Mouse (Mus musculus): ENCODE data around the gene Cd44.

The Cd44 gene

DNA sequence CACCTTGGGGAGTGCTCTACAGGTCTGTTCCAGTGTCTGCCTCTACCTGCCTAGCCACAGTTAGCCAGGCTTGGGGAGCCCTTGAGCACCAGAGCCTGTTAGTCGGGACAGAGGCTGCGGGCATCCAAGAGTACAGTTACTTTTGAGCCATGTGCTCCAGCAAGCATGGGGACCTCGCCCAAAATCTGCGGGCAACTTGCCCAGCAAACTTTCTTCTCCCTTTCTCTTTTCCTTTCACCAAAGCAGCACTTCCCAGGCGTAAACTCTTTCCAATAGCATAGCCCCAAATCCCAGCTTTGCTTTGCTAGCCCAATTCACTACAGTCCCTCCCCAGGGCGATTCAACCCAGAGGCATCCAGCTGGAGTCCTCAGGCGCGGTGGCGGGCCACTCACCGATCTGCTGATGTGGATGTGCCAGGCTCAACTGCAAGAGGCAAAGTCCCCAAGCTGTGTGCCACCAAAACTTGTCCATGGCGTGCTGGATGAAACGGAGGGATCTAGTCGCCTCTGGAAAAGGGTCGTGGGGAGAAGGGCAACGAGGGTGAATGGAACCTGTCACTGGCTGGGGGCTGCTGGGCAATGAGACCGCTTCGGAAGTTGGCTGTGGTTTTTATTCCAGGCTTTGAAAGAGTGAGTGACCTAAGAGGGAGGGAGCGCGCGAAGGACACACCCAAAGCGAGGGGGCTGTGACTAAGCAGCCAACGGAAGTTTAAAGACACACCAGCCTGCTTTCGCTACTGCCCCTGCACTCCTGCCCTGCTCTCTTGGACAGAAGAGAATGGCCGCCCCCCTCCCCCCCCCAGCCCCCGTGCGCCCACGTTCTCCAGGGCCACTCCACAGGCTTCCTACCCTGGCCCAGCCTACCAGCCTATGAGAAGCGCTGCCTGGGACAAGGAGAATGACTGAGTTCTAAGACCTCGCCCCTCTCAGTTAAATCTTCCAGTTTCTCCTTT, at the start of gene Cd44:
TSS of gene Cd44 (minus strand) at position 791 of the 953 bp plus-strand sequence.
- DNase-seq (ENCODE audit: low spot score), result peak; percentile 71

DNA sequence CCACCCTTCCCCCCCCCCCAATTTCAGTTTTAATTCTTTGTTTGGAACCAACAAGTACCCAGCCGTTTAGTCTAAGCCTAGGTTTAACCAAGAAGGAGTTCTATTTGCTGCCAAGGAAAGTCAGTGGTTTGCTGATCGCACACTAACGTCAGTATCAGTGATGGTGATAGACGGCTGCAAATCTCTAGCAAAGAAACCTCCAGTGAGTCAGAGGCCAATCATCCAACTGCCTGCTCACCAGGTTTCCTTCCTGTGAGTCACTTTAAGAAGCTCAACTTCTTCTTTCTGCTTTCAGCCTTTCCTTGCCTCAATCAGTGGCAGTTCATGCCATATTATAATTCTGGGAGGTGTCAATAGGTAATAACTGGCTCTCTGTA, 47.0 kb upstream of the Cd44 start:
- DNase-seq (ENCODE audit: low spot score), result no peak

DNA sequence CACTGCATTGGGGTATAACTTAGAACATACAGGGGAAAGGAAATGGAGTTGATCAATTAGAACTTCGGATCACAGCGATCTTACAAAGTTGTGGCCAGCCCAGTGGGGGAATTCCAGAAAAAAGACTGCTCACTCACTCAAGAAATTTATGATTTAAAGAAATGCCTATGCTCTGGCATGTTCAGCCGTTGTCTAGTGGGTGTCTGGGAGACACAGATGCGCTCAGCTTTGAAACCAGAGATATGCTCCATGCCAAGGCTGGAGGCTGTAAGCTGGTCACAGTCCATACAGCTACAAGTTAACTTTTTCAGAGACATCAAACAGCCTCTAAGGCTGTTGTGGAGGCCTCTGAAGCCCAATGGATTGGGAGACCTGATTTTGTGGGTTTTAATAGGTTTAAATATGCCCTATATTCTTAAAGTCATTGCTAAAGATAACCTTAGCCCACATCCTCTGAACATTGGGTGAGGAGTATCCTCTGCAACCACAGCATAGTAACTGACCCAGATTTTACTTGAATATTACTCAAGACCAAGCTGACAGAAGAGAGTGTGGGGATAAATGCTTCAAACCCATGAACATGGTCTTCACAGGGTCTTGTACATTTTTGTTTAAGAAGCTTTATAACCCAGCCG, 46.5 kb upstream of the Cd44 start:
- DNase-seq (ENCODE audit: low spot score), result no peak

DNA sequence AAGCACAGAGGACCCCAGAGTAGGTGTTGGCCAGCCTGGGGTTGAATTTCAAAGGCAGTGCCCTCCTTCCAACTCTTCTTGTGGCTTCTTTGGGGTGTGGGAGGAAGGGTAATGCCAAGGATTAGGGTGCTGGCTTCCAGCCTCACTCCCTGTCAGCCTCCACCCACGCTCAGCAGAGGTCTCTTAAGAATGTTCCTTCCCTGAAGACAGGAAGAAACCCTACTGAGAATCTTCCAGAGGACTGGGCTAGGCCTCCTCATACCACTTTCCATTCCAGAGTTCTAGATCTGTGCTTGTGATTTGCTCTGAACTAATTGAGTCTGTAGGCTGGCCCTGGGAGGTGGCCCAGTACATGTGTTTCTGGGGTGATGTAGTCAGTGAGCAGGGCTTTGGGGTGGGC, 43.6 kb upstream of the Cd44 start:
- no peak for DNase-seq (ENCODE audit: low spot score)

DNA sequence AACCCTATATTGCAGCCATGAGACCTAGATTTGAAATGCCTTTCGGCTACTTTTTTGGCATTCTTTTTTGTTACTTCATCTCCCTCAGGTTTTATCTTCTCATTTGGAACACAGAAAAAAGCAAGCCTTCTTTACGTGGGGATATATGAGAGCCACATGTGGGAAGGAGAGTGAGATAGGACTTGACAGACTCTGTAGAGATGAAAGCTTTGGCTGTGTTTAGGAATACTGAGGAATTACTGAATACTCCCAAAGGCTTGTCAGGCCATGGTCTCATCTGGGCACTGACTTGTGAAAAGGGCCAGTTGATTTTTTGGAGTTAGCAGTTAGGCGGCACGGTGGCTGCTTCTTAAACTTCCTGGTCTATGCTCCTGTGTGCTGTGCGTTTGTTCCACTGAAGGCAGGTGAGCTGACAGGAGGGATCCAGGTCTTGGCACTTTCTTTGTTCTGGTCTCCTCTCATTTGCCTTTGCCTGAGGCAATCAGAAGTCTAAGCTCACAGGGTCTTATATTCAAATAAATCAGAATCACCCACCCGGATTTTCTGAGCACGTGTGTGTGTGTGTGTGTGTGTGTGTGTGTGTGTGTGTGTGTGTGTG, 43.0 kb upstream of the Cd44 start:
- DNase-seq (ENCODE audit: low spot score), result no peak

DNA sequence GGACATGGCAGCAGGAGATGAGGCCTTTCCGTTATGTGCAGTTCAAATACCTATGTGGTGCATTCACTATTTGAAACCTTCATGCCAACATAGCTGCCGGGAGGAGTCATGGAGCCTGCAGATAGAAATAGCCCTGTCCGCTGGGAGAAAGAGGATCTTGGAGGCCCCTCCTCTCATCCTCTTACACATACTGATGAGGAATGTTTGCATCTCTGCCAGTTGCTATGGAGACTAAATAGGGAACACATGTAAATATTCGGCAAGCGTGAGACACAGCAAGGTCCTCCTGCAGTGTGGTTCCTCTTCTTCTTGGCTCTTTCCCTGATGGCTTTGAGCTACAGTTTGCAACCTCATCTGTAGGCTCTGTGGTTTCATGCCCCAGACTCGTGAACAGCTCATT, 42.5 kb upstream of the Cd44 start:
- DNase-seq (ENCODE audit: low spot score), result no peak

DNA sequence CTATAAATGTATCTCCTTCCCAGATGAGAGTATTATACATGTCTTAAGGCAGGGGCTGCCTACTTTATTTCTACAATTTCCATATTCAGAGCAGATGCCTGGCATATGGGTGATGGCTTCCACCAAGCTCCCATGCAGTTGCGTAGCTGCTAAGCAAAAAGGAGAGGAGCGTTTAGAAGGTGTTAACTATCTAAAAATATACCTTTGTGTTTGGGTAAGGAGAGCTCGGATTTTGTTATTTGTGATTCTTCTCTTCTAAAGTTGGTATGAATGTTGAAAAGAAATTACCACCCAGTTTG, 41.3 kb upstream of the Cd44 start:
- no peak for DNase-seq (ENCODE audit: low spot score)

DNA sequence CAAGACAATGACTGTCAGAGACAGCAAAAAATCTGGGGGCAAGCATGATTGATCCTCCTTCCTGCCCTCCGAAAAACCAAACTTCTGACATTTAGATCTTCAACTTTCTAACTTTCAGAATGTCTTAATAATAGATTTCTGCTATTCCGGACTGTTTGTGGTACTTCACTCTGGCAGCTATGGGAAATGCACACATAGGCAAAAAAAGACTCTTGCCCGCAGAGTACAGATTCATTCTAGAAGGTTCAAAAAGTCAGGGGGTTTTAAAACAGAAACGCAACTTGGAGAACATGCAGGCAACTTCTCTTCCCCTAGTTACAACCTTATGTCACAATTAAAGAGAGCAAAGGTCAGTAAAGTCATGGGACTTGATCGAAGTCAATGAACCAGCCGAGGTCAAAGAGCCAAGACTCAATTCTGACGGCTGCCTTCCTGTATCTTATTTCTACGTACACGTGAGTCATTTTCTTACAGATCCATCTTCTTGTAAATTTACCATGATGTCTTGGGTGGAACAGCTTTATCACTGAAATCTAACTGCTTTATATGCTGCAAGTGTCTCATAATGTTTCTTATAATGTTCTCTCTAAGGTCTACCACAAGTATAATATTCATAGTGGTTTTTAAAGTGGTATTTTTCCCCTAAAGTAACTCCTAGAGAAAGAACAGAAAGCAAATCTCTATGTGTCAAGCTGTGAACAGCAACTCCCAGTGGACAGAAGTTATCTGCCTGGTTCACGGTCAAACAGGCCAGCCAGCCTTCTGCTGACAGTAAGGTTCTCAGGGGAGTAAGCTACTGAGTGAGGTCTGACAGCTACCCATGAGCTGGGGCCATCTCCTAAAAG, 40.7 kb upstream of the Cd44 start:
- DNase-seq (ENCODE audit: low spot score), result no peak

DNA sequence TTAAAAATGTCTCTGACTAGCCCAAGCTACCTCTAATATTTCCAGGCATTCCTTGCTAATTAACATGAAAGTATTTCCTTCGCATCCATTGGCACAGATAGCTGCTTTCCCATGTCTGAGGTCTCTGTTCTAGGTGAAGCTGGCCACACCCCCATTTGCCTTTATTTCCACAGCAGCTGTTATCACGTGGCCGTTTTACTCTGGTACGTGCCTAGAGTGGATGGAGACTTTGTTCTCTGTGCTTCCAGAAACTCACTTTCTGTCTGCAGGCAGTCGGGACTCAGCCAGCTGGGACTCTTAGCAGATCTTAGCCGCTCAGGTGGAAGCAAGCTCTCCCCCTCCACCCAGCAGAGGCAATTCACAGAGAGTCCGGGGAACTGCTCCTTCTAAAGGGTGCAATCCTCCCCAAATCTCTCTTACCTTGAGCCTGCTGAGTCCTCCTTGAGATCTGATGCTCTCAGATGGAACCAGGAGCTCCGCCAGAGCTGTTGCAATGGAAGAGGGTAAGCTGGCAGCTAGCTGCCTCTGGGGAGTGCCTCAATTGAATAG, 39.4 kb upstream of the Cd44 start:
- DNase-seq (ENCODE audit: low spot score), result no peak

DNA sequence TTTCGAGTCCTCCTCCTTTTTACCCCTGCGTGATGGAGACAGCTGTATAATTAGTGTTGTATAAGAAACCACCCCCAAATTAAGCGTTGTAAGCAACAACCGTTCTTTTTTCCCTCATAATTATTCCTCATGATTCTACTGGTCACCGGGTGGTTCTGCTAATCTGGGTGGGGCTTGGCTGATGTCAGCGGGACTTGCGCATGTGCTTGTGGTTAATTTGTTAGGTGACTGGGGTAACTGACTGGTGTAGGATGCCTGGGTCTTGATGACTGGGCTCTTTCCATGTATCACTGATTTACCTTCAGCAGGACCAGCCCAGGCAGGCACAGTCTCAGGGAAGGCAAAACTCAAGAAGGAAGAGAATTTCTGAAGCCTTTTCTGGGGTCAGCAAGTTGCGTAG, 38.7 kb upstream of the Cd44 start:
- DNase-seq (ENCODE audit: low spot score), result no peak

DNA sequence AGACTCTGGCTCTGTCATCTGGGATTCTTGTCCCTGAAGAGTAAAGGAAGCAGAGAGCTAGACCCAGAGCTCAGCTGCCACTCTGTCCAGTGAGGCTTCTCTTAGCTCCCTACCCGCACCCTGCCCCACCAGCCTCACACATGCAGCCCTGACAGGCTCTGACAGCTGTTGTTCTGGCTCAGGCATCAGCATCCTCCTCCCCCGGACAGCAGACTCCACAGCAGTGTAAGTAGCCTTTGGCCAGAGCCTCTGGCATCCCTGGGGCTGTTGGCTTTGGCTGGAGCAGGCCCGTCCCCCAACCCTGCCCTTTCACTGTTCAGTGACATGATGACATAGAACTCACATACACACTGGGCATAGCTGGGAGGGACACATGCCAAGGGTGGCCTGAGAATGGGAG, 35.4 kb upstream of the Cd44 start:
- no peak for DNase-seq (ENCODE audit: low spot score)

DNA sequence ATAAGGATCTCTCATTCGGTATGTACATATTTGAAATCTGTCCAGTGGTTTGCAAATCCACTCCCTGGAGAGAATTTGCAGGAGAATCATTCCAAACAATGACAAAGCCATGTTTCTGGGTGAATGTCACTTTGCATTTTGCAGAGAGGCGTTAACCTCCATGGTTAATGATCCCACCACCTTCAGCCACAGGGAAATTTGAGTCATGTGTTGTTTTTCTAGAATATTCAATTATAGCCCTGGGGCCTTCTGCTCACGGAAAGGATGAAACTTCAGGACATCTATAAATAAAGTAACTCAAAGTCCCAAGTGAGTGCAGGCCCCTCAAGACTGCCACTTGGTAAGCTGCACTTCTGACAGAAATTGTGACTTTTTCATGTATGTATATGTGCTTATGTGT, 33.4 kb upstream of the Cd44 start:
- DNase-seq (ENCODE audit: low spot score), result no peak

DNA sequence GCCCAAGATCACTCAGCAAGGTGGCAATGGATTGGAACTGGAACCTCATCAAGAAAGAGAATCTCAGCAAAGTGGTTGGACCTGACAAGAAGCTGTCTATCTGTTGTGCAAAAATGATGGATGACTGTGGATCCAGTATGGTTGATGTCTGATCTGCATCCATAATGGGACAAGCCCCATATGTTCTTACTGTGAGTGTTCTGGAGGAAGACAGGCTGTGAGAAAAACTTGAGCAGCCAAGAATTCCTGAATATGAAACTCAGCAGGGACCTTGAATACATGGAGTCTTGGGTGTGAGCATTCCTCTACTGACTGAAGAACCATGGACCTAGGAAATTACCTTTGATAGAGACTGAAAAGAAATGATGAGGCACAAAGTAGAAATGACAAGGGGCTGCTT, 32.3 kb upstream of the Cd44 start:
- DNase-seq (ENCODE audit: low spot score), result no peak

DNA sequence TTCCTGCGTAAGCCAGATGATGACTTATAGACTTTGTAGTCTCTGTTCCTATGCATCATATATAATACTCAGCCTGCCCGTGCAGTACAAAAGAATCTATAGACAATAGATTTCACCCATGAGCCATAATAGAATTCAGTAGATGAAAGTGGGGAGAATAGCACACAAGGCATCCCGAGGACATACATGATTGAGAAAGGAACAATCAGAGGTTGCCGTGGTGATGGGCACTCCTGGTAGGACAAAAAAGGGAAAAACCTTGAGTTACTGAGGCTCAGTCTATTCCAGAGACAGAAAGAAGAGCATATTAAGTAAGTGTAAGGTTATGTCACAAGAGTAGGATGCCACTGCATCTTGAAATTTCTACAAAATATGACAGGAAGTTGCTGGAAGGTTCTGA, 31.7 kb upstream of the Cd44 start:
- no peak for DNase-seq (ENCODE audit: low spot score)

DNA sequence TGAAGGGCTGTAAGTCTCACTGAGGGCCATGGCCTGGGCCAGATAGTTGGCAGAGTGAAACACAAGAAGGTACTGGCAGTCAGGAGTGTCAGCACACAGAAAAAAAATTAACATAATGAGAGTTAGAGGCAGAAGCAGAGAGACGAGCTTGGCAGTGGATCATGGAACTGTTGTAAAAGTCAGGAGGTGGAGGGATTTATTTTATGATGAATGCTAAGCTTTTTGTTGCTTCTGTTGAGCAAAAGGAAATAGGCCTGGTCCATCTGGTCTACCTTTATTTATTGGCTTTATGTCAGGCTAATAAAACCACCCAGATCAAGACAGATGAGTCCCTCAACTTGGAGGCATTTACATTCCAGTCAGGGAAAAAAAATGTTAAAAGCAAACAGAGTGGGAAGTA, 31.2 kb upstream of the Cd44 start:
- no peak for DNase-seq (ENCODE audit: low spot score)

DNA sequence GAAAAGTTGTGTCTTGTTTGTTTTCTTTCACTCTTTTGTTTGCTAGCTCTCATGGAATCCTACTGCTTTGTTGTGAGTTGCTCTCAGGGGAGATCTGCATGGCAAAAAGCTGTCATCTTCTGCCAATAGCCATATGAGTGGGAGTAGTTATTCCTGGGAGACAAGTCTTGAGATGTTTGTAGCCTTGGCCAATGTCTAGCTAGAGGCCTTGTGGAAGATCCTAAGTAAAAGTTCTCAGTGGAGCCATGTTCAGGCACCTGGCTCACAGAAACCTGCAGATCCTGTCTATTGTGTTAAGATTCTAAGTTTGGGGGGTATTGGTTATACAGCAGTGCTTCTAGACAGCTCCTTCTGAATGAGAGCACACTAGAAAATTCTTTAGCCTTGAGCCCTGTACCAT, 26.7 kb upstream of the Cd44 start:
- DNase-seq (ENCODE audit: low spot score), result no peak

DNA sequence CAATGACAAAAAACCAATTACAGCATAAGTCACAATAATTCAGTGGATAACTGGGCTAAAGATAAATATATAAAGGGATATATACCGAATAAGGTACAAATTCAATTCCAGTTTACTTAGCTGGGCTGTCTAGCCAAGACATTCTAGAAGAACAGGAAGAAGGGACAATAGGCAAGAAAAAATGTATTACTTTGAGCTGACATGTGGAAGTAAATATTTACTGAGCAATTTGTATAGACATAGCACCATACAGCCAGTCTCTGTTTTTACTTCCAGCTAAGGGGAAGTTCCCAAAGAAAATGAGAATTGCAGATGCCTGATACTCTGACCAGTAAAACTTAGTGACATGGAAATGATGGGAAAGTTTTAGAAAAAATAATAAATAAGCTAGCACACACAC, 23.0 kb upstream of the Cd44 start:
- DNase-seq (ENCODE audit: low spot score), result no peak

DNA sequence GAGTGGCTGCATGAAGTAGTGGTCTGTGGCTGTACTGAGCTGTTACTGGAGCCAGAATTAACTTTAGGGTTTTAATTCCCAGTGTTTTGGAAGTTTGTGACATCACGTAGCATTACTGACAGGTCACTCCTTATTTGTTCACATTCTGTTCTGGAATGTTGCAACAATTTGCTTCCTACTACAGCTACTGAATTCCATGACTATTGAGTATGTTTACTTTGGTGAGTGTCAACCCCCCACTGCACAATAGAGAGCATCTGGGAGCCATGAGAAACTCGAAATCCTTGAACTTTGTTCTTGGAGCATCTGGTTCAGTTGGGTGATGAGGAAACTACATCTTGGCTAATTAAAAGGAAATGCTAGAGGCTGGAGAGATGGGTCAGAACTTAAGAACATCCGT, 22.2 kb upstream of the Cd44 start:
- DNase-seq (ENCODE audit: low spot score), result no peak

DNA sequence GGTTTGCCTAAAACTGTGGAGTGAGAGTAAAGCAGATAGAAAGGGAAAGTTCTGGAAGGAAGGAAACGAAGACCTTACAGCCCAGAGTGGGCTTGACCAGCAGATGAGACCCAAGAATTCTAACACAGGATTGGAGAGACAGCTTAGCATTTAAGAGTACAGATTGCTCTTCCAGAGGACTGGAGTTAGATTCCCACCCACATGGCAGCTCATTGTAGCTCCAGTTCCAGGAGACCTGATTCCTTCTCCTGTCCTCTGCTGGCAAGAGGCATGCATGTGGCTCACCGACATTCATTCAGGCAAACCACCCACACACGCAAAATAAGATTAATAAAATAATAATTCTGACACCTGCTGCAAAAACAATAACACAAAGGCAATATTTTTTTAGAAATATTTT, 20.6 kb upstream of the Cd44 start:
- DNase-seq (ENCODE audit: low spot score), result no peak

DNA sequence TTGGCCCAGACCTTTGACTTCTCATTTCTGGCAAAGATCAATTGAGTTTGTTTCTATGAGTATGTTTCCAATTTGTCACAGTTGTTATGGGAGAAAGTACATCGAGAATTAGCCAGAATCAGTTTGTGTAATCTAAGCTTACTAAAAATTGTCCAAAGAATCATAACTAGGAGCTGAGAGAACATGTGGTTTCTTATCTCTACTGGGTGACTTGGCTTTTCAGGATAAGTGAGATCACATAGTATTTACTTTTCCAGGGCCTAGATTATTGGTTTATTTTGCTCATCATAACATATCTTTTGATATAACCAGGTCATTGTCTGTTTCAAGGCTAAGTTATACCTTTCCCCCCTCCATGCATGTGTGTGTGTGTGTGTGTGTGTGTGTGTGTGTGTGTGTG, 16.8 kb upstream of the Cd44 start:
- DNase-seq (ENCODE audit: low spot score), result no peak

DNA sequence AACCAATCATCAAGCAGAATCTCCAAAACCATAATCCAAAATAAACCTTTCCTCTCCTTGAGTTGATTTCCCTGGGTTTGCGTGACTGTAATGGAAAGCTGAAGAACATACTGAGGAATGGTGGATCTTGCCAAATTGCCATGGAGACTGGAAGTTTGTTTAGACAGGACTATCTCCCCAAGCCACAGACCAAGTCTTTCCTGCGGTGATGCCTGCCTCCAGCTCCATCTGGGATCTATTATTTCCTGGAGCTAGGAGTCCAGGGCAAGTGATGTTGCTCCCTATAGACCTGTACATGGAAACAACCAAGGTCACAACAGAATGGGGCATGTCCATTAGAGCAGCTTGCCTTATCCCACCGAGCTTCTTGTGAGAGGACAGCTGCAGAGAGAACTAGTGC, 15.1 kb upstream of the Cd44 start:
- DNase-seq (ENCODE audit: low spot score), result no peak

DNA sequence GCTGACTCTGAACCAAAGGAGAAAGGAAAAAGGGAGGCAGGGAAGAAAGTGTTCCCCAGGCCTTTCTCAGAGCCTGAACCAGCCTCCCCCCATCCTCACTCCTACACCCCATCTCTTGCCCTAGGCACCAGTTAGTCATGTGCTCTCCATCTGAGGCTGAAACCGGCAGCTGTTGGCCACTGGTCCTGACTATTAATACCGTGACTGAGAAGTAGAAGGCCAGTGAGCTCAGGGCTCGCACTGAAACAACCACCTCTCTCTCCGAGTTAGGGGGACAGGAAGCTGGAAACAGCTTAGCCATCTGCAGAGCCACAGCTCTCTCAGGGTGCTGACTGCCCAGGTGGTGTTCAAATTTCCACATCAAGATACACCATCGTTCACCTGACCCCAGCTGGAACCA, 13.2 kb upstream of the Cd44 start:
- DNase-seq (ENCODE audit: low spot score), result no peak

All from urinary bladder, postnatal 14 days (tissue).